Mouse (Mus musculus): ENCODE results near the gene Parpbp.

DNA sequence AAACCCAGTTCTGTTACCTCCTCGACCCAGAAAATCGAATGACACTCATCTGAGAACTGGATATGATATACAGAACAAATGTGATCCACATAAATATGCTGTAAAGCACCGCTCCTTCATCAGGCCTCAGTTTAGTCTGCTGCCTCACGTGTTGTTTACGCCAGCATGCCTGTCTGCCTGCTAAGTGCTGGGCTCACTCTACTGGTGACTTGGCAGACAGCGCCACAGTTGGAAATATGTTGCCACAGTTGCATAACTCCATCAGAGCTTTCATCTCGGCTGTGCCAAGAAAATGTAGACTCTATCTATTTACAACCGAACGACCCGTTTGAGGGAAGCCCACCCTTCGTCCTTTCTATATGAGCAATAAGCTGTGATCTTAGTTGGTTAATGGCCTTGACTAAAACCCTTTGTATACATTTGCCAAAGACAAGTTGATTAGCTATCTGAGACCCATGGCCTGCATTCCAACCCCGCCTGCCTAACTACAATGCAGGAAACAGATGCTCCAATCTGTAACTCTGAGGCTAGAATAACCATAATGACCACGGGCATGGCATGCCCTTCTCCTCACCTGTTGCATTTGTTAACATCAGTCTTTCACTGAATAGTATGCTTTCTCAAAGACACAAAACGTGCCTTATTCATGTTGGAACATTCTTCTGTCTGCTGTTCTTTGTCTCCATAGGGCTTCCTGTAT lies 89.6 kb downstream of the Parpbp start:
- TF ChIP-seq CTCF (IDR thresholded peaks at IDR 0.05; ENCODE audit: low read depth) (peak; percentile 13; the same call in 1 of the 2 replicates), EP300 (IDR thresholded peaks at IDR 0.05; ENCODE audit: low read depth) (no peak)
